Mouse (Mus musculus): ENCODE data around the gene Trmt10a.

DNA sequence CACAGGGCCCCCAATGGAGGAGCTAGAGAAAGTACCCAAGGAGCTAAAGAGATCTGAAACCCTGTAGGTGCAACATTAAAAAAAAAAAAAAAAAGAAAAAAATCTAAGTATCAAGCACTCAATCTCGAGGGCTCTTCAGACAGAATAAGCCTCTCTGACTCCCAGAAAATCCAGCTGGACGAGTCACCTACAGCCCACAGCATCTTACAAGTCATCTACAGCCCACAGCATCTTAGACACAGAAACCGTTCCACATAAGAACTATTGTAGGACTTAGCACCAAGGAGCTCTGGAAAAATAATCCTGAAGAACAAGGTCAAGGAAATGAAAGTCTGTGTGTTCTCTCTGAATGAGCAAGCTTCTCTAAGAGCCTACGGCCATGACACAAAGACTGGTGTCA is 41.3 kb upstream of the Trmt10a start:
- TF ChIP-seq CTCF (conservative IDR thresholded peaks at IDR 0.05; ENCODE audit: low read length) = no peak
- no peak for TF ChIP-seq NANOG (IDR thresholded peaks at IDR 0.05; ENCODE audit: borderline replicate concordance, low read length)
